Mouse (Mus musculus) 416B (cell line): ENCODE data around the gene Sf3a1.
"Not testable (repeated sequence)": the region's sequence is repeated elsewhere in the genome, so short reads cannot be mapped to it uniquely, and the experiment has no call there.

Experiments used
- DNase-seq: peaks from one replicate; pipeline ENCODE4 v3.0.0; 2011; ENCODE audit warnings: low read depth

Sf3a1 gene

GRCm38 (mm10) chr11:4159808-4160708 lies at the start of gene Sf3a1, which contains the start of gene Ccdc157:
Gene Sf3a1, plus strand, starts transcription at chr11:4160350.
Gene Ccdc157, minus strand, starts transcription at chr11:4160293.
- DNase-seq, result peak; percentile 88

- DNase-seq, result no peak
Observed at GRCm38 (mm10) chr11:4112033-4112432, 48.1 kb upstream of the Sf3a1 start.

GRCm38 (mm10) chr11:4112861-4113260 lies 47.3 kb upstream of the Sf3a1 start:
- no peak for DNase-seq

- no peak for DNase-seq
Observed at GRCm38 (mm10) chr11:4113496-4113895, 46.7 kb upstream of the Sf3a1 start.

GRCm38 (mm10) chr11:4113970-4114369 lies 46.2 kb upstream of the Sf3a1 start:
- no peak for DNase-seq

GRCm38 (mm10) chr11:4114541-4114940 lies 45.6 kb upstream of the Sf3a1 start:
- DNase-seq, result not testable (repeated sequence)

- no peak for DNase-seq
Observed at GRCm38 (mm10) chr11:4115407-4115806, 44.7 kb upstream of the Sf3a1 start.

GRCm38 (mm10) chr11:4116458-4117141 lies 43.5 kb upstream of the Sf3a1 start:
- DNase-seq, result peak; percentile 16

GRCm38 (mm10) chr11:4117372-4118071 lies 42.6 kb upstream of the Sf3a1 start:
- DNase-seq, result peak; percentile 49

GRCm38 (mm10) chr11:4118081-4118921 lies 41.8 kb upstream of the Sf3a1 start:
- peak; percentile 21 for DNase-seq

GRCm38 (mm10) chr11:4119635-4120034 lies 40.5 kb upstream of the Sf3a1 start:
- DNase-seq, result peak; percentile 93

GRCm38 (mm10) chr11:4121691-4122090 lies 38.5 kb upstream of the Sf3a1 start:
- no peak for DNase-seq

GRCm38 (mm10) chr11:4122226-4122625 lies 37.9 kb upstream of the Sf3a1 start:
- DNase-seq, result no peak

GRCm38 (mm10) chr11:4122742-4123579 lies 37.2 kb upstream of the Sf3a1 start, which contains the start of gene Sec14l2:
Gene Sec14l2, minus strand, starts transcription at chr11:4123415.
- DNase-seq, result peak; percentile 86

GRCm38 (mm10) chr11:4123922-4124321 lies 36.2 kb upstream of the Sf3a1 start:
- DNase-seq, result peak; percentile 87

- DNase-seq, result peak; percentile 16
Observed at GRCm38 (mm10) chr11:4127059-4127458, 33.1 kb upstream of the Sf3a1 start.

GRCm38 (mm10) chr11:4128461-4128860 lies 31.7 kb upstream of the Sf3a1 start:
- not testable (repeated sequence) for DNase-seq

- DNase-seq, result peak; percentile 56
Observed at GRCm38 (mm10) chr11:4133450-4133849, 26.7 kb upstream of the Sf3a1 start.

- peak; percentile 83 for DNase-seq
Observed at GRCm38 (mm10) chr11:4134400-4134799, 25.8 kb upstream of the Sf3a1 start.
